Mouse (Mus musculus) embryo, embryonic 11.5 days (tissue): ENCODE results near the gene Zfp385a.

Experiments used
- DNase-seq: peaks from one replicate; pipeline ENCODE4 v3.0.0-alpha.2; 2012; ENCODE audit warnings: low read depth, low spot score

Gene Zfp385a

DNA sequence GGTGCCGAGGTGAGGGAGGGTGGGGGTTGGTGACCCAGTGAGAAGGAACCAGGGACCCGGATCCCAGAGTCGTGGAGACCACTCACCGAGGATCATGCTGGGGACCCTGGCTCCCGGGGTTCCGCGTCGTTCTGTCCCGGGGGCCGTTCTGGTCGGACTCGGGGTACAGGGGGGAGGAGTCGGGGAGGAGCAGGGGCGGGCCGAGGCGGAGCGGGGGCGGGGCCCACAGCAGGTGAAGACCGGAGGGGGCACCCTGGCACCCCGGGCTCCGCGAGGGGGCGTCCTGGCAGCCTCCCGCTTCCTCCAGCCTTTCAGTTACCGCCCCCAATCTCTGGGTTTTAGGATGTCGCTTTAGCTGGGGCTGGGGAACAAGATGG is at the start of gene Zfp385a:
TSS of gene Zfp385a (minus strand) at position 133 of the 377 bp plus-strand sequence.
- no peak for DNase-seq

GRCm38 (mm10) chr15:103388556-103389145 is 48.8 kb upstream of the Zfp385a start:
- DNase-seq: no peak

GRCm38 (mm10) chr15:103383771-103384488 is 44.0 kb upstream of the Zfp385a start:
- no peak for DNase-seq

DNA sequence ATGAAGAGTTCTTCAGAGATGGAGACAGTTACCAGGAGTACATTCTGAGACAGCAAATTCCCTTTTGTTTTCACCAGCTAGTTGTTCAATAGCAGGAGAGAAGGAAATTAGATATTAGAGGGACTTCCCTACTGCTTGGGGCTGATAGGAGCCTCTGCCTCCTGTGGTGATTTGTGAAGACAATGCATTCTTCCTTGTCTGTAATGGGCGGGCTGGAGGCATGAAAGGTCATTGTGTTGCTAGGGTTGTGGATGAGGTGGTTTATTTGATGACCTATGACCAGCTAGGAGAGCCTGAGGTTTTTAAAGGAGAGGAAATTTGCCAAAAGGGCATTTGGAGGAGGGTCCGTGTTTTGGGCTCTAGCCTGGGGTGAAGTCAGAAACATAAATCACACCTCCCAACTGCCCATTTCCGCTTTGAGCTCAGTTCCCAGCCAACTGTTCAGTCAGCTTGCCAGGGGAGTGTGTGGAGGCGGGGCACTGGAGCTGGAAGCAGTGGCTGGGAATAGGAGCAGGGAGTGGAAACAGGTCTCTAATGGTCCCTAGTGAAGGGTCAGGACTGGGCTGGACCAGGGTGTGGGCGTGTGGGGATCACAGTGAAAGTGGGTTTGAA is 43.0 kb upstream of the Zfp385a start:
- no peak for DNase-seq

- no peak for DNase-seq
Observed at GRCm38 (mm10) chr15:103382075-103382474, 42.2 kb upstream of the Zfp385a start.

DNA sequence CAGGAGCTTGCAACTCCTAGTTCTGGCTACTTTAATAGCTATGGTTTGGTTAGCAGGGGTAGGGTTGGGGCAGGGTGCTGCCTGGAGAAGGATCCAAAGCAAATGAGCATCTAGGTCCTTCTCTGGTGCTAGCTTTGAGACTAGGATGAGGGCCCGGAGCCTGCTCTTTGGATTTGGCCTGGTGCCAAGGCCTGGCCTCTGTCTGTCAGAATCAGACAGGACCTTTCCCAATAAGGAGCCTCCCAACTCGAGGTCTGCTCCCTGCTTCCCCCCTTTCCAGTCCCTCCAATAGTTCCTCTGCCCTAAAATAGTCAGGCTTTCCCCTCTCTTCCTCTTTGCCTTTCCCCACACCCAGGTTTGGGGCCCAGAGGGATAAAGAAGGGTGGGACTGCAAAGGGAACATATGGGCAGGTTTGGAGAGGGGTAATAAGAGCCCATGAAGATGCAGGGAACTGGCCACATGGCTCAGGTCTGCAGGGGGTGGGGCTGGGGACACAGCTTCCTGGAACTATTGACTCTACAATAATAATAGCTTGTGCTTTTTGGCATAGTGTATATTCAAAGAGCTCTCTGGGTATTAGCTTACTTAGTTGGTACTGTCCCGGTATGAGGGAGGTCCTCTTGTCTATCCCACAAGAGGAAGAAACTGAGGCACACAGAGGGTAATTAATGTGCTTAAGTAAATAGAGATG is 38.9 kb upstream of the Zfp385a start:
- no peak for DNase-seq

DNA sequence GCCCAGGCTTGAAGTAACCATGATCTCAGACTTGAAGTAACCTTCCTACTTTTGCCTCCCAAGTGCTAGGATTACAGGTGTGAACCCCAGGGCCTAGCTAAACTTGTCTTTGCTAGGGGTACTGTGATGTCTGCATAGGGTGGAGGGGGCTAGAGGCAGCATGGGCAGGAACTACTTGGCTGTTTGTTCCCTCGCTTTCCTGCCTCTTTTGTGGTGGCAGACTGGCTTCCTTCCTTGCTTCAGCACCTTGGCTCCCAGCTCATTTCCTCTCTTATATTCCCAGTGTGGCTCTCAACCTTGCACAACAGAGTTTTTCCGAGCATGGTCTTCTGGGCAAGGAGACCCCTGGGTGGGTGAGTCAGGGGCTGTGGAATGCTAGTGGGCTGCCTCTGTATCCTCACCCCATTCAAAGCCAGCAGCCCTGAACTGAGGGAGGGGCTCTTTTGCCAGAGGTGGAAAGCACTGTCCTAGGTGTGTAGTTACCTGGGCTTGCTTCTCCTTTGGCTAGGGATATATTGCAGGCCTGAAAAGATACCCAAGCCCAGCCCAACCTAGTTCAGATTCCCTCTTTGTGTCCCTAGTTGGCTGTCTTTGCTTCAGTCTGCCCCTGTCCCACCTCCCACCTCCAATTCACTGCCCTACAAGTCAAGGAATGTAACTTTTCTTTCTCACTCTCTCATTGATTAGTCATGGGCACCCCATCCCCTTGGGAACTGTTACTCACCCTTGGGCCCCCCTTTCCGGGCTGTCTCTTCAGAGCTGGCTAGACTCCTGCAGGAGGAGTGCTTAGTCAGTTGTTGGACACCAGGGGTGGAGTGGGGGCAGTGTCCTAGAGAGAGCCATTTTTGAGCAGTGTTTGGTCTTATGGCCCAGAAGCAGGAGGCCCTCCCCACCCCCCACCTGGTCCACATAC is 38.1 kb upstream of the Zfp385a start:
- no peak for DNase-seq

DNA sequence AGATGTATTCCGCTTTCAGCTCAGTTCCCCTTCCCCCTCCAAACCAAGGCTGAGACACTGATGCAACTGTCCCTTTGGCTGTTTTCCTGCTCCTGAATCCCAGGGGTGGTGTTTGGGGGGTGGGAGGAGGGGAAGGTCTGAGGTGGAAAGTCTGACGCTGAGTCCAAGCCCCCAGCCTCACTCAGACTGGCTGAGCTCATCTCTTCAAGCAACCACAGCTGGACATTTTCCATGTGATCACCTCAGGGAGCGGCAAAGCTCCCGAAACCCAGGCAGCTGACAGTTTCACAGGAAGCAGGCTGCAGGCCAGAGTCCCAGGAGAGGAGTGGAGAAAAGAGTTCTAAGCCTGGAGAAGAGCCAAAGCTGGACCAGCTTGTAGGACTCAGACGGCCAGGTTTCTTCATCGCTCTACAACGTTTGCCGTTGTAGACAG is 37.0 kb upstream of the Zfp385a start:
- DNase-seq: no peak

- no peak for DNase-seq
Observed at GRCm38 (mm10) chr15:103375112-103375800, 35.4 kb upstream of the Zfp385a start.

DNA sequence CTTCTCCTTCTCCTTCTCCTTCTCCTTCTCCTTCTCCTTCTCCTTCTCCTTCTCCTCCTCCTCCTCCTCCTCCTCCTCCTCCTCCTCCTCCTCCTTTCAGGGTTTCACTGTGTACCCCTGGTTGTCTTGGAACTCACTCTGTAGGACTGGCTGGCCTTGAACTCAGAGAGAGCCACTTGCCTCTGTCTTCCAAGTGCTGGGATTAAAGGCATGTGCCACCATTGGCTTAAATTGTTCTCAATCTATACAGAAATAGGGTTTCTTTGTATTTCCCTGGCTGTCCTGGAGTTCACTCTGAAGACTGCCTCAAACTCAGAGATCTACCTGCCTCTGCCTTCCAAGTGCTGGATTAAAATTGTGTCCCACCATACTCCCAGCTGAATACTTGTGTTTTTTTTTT is 32.6 kb upstream of the Zfp385a start:
- no peak for DNase-seq

GRCm38 (mm10) chr15:103371741-103372140 is 31.8 kb upstream of the Zfp385a start:
- DNase-seq: no peak

GRCm38 (mm10) chr15:103371208-103371607 is 31.3 kb upstream of the Zfp385a start:
- no peak for DNase-seq

- DNase-seq: no peak
Observed at GRCm38 (mm10) chr15:103370462-103370861, 30.6 kb upstream of the Zfp385a start.

DNA sequence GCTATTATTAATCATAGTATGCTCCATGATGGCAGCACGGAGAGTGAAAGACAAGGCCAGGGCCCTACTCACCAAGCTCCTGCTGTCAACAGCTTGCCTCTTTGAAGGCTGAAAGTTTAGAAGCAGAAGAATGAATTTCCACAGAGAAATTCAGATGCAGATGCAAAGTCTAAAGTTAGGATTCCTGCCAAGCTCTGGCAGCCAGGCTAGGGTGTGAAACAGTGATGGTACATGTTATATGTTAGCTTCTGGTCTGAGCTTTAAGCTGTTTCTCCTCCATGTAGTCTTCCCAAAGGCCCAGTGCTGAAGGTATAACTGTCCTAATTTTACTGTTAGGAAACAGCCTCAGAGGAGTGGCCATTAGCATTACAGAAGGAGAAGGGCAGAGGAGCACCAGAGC is 29.2 kb upstream of the Zfp385a start:
- no peak for DNase-seq

- DNase-seq: no peak
Observed at GRCm38 (mm10) chr15:103368179-103368940, 28.5 kb upstream of the Zfp385a start.

GRCm38 (mm10) chr15:103366376-103367149 is 26.7 kb upstream of the Zfp385a start, which contains the start of gene Itga5:
Gene Itga5 (minus strand): TSS chr15:103366763.
- DNase-seq: no peak

DNA sequence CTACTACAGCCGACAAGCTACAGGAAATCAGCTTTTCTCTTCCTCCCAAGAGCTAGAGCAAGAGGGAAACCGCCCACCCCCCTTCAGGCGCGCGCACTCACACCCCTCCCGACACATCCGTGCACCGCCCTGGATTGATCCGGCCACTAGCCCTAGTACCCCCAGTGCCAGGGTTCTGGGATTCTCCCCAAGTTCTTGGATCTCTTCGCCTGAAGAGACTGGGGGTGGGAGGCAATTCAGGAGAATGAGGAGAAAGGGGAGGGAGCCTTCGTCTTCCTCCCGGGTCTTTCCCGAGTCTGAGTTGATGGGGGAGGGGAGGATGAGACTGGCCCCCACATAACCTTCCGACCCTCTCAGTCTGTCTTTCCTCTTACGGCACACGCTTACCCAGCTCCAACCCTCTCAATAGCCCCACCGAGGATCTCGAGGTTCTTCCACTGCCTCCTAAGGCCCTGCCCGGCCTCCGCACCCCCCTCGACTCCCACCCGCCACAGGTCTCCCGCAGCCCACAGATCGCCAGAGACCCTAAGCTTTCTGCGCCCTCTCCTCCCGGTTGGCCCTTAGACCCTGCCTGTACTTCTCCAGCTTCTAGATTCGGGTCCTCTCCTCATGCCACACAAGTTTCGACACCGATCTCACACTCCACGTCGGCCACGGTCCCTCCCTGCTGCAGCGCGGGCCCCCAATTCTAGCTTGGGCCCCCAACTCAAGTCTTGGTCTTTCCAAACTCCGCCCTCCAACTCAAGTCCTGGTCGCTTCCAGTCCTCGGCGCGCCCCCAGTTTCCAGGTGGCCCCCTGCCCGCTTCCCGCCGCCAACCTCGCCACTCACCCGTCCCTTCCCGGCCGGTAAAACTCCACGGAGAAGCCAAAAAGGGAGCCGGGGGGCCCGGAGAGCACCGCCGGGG is 25.8 kb upstream of the Zfp385a start:
- no peak for DNase-seq

- DNase-seq: no peak
Observed at GRCm38 (mm10) chr15:103364761-103365160, 24.9 kb upstream of the Zfp385a start.
